Mouse (Mus musculus): ENCODE results near the gene Dennd1a. TPM values are rescaled to one million over a fixed set of nuclear protein-coding genes. Genes with fewer than 3 reads are reported as not detected.

Dennd1a gene
- total and polyA plus RNA-seq, 2 experiments from 2014 or later, result 16.7 to 52.1 TPM

GRCm38 (mm10) chr2:38062156-38062555 is 225.0 kb downstream of the Dennd1a start:
- Histone ChIP-seq H3K36me3 (ENCODE audit: insufficient read depth) (no peaks in the 10 kb centered on the region), H3K4me1 (ENCODE audit: insufficient read depth) (no peaks in the 10 kb centered on the region), H3K27ac (ENCODE audit: low read depth, low read length) (no peak overlapping the region), H3K4me3 (ENCODE audit: low read depth, low read length) (no peak overlapping the region), H3K4me2 (ENCODE audit: low read depth) (no peak overlapping the region), H3K9me3 (ENCODE audit: low read length) (no peaks in the 10 kb centered on the region), H3K27me3 (ENCODE audit: insufficient read depth, low read length) (no peaks in the 10 kb centered on the region), H3K9ac (no peak overlapping the region)
- DNase-seq (no peak), ATAC-seq (no peak)
- no peak for TF ChIP-seq CTCF (IDR thresholded peaks at IDR 0.05; ENCODE audit: low read depth)
- 65% methylated on average over 1 of the region's 1 CpGs for WGBS

GRCm38 (mm10) chr2:38061474-38061873 is 225.7 kb downstream of the Dennd1a start:
- ATAC-seq, result no peak
- H3K4me1 ChIP-seq (ENCODE audit: insufficient read depth), result no peaks in the 10 kb centered on the region

GRCm38 (mm10) chr2:38052440-38052839 is 234.8 kb downstream of the Dennd1a start:
- Histone ChIP-seq H3K36me3 (ENCODE audit: insufficient read depth) (no peaks in the 10 kb centered on the region), H3K4me2 (ENCODE audit: low read depth) (no peak overlapping the region), H3K27ac (ENCODE audit: low read depth, low read length) (no peak overlapping the region), H3K9ac (no peak overlapping the region), H3K4me1 (ENCODE audit: insufficient read depth) (no peaks in the 10 kb centered on the region), H3K4me3 (ENCODE audit: low read depth, low read length) (no peak overlapping the region), H3K27me3 (ENCODE audit: insufficient read depth, low read length) (no peaks in the 10 kb centered on the region), H3K9me3 (ENCODE audit: low read length) (no peaks in the 10 kb centered on the region)
- no peak for DNase-seq
- no peak for ATAC-seq
- 64% methylated on average over 3 of the region's 3 CpGs for WGBS
- no peak for TF ChIP-seq CTCF (IDR thresholded peaks at IDR 0.05; ENCODE audit: low read depth)

More at GRCm38 (mm10) chr2:38061474-38061873, 225.7 kb downstream of the Dennd1a start:
- no peaks in the 10 kb centered on the region for H3K27me3 ChIP-seq (ENCODE audit: insufficient read depth, low read length)
- TF ChIP-seq CTCF (IDR thresholded peaks at IDR 0.05; ENCODE audit: low read depth), result no peak
- H3K36me3 ChIP-seq (ENCODE audit: insufficient read depth), result no peaks in the 10 kb centered on the region
- 84% methylated on average over 2 of the region's 2 CpGs for WGBS
- no peak overlapping the region for H3K27ac ChIP-seq (ENCODE audit: low read depth, low read length)
- DNase-seq, result no peak
- no peak overlapping the region for H3K4me3 ChIP-seq (ENCODE audit: low read depth, low read length)
- no peaks in the 10 kb centered on the region for H3K9me3 ChIP-seq (ENCODE audit: low read length)
- H3K9ac ChIP-seq, result no peak overlapping the region
- no peak overlapping the region for H3K4me2 ChIP-seq (ENCODE audit: low read depth)

- H3K4me3 ChIP-seq (ENCODE audit: low read depth, low read length), result no peak overlapping the region
- ATAC-seq (no peak), DNase-seq (no peak)
- no peaks in the 10 kb centered on the region for H3K4me1 ChIP-seq (ENCODE audit: insufficient read depth)
- 49% methylated on average over 1 of the region's 1 CpGs for WGBS
- H3K4me2 ChIP-seq (ENCODE audit: low read depth), result no peak overlapping the region
- H3K36me3 ChIP-seq (ENCODE audit: insufficient read depth), result no peaks in the 10 kb centered on the region
- H3K27me3 ChIP-seq (ENCODE audit: insufficient read depth, low read length), result no peaks in the 10 kb centered on the region
- TF ChIP-seq CTCF (IDR thresholded peaks at IDR 0.05; ENCODE audit: low read depth), result no peak
- H3K9me3 ChIP-seq (ENCODE audit: low read length), result no peaks in the 10 kb centered on the region
- H3K27ac ChIP-seq (ENCODE audit: low read depth, low read length), result no peak overlapping the region
- no peak overlapping the region for H3K9ac ChIP-seq
These were observed 235.6 kb downstream of the Dennd1a start for GRCm38 (mm10) chr2:38051485-38052085.

- ATAC-seq, result no peak
- no peak for TF ChIP-seq CTCF (IDR thresholded peaks at IDR 0.05; ENCODE audit: low read depth)
These were observed 238.2 kb downstream of the Dennd1a start for GRCm38 (mm10) chr2:38048996-38049395.

GRCm38 (mm10) chr2:38045286-38045685 is 241.9 kb downstream of the Dennd1a start:
- Histone ChIP-seq H3K9ac (no peak overlapping the region), H3K4me2 (ENCODE audit: low read depth) (no peak overlapping the region), H3K36me3 (ENCODE audit: insufficient read depth) (no peaks in the 10 kb centered on the region), H3K27ac (ENCODE audit: low read depth, low read length) (no peak overlapping the region), H3K27me3 (ENCODE audit: insufficient read depth, low read length) (no peaks in the 10 kb centered on the region), H3K4me3 (ENCODE audit: low read depth, low read length) (no peak overlapping the region), H3K9me3 (ENCODE audit: low read length) (no peaks in the 10 kb centered on the region), H3K4me1 (ENCODE audit: insufficient read depth) (no peaks in the 10 kb centered on the region)
- no peak for ATAC-seq
- WGBS, result 94% methylated on average over 4 of the region's 4 CpGs
- no peak for DNase-seq
- no peak for TF ChIP-seq CTCF (IDR thresholded peaks at IDR 0.05; ENCODE audit: low read depth)

More at GRCm38 (mm10) chr2:38048996-38049395, 238.2 kb downstream of the Dennd1a start:
- Histone ChIP-seq H3K4me2 (ENCODE audit: low read depth) (no peak overlapping the region), H3K36me3 (ENCODE audit: insufficient read depth) (no peaks in the 10 kb centered on the region), H3K27ac (ENCODE audit: low read depth, low read length) (no peak overlapping the region), H3K9ac (no peak overlapping the region), H3K4me1 (ENCODE audit: insufficient read depth) (no peaks in the 10 kb centered on the region), H3K4me3 (ENCODE audit: low read depth, low read length) (no peak overlapping the region), H3K27me3 (ENCODE audit: insufficient read depth, low read length) (no peaks in the 10 kb centered on the region), H3K9me3 (ENCODE audit: low read length) (no peaks in the 10 kb centered on the region)
- DNase-seq, result no peak

- WGBS, result 31% methylated on average over 3 of the region's 3 CpGs
- Histone ChIP-seq H3K4me2 (ENCODE audit: low read depth) (no peak overlapping the region), H3K9ac (no peak overlapping the region), H3K4me1 (ENCODE audit: insufficient read depth) (no peaks in the 10 kb centered on the region), H3K27ac (ENCODE audit: low read depth, low read length) (no peak overlapping the region), H3K27me3 (ENCODE audit: insufficient read depth, low read length) (no peaks in the 10 kb centered on the region), H3K36me3 (ENCODE audit: insufficient read depth) (no peaks in the 10 kb centered on the region), H3K4me3 (ENCODE audit: low read depth, low read length) (no peak overlapping the region), H3K9me3 (ENCODE audit: low read length) (no peaks in the 10 kb centered on the region)
- DNase-seq (no peak), ATAC-seq (no peak)
- no peak for TF ChIP-seq CTCF (IDR thresholded peaks at IDR 0.05; ENCODE audit: low read depth)
These were observed 246.3 kb downstream of the Dennd1a start for GRCm38 (mm10) chr2:38040845-38041244.

Measured in forebrain, postnatal 0 days (tissue).